ENCODE assay signal across 10 mouse cellular contexts in genomic region chr2:155242296-155242855, GRCm38 (mm10). TPM values are rescaled to one million over a fixed set of nuclear protein-coding genes. Genes with fewer than 3 reads are reported as not detected.
A peak's percentile ranks its signal among the peaks of the same experiment; 100 is the strongest.
DNase-seq lines count a peak whose midpoint lies in the region; ATAC-seq and TF ChIP-seq lines count a peak whose summit lies in the region.
"Had no signal": no experiment of that assay in that cellular context is flagged by ENCODE, and none has a peak within 500 bp of the region (broad histone marks: within the 10 kb centered on the region; RNA-seq: fewer than 3 reads in every experiment).

No protein-coding gene starts in this region.

- H3K9ac ChIP-seq in heart, embryonic 11.5 days (ENCODE audit: low read depth, low read length): no peak overlapping the region
- H3K9ac ChIP-seq in heart, embryonic 13.5 days: 0 out of 2 replicates have a peak overlapping the region, but pooled peaks have one; percentile 33

- DNase-seq in heart, adult 11 months: peak; percentile 95
- DNase-seq in adrenal gland, postnatal 14 days: peak; percentile 46
- no peak for DNase-seq in spleen, postnatal 10 days (ENCODE audit: low spot score in 2 of 2)
- DNase-seq in spleen, adult 12 weeks (ENCODE audit: low spot score): no peak
- no peak for DNase-seq in retina, embryonic 14.5 days (ENCODE audit: low spot score)

- no peak overlapping the region for H3K27ac ChIP-seq in heart, embryonic 11.5 days (ENCODE audit: low read depth, low read length)
- H3K27ac ChIP-seq in heart, embryonic 13.5 days (replicated peaks): peak overlapping the region; percentile 39
- H3K27ac ChIP-seq in olfactory bulb, adult 2 months (ENCODE audit: insufficient read depth, low read depth, low read length): peak overlapping the region; percentile 69
- H3K27ac ChIP-seq: kidney, postnatal 0 days; midbrain, embryonic 10.5 days had no signal

- TF ChIP-seq CTCF in olfactory bulb, adult 2 months (IDR thresholded peaks at IDR 0.05; ENCODE audit: insufficient read depth, low read depth, low read length): no peak

- H3K4me3 ChIP-seq in heart, embryonic 11.5 days (ENCODE audit: low read depth, low read length): no peak overlapping the region
- no peak overlapping the region for H3K4me3 ChIP-seq in heart, embryonic 13.5 days
- H3K4me3 ChIP-seq in olfactory bulb, adult 2 months (ENCODE audit: insufficient read depth, low read depth, low read length): no peak overlapping the region
- H3K4me3 ChIP-seq: midbrain, embryonic 10.5 days had no signal

- peaks cover 32% of the 10 kb centered on the region for H3K36me3 ChIP-seq in heart, embryonic 11.5 days (ENCODE audit: control insufficient read depth, insufficient read depth, low read length)
- H3K36me3 ChIP-seq in heart, embryonic 13.5 days: peaks cover 67% of the 10 kb centered on the region

- peaks cover 15% of the 10 kb centered on the region for H3K4me1 ChIP-seq in heart, embryonic 11.5 days (ENCODE audit: control insufficient read depth, insufficient read depth, low read length)
- H3K4me1 ChIP-seq in heart, embryonic 13.5 days: peaks cover 48% of the 10 kb centered on the region
- peaks cover 22% of the 10 kb centered on the region for H3K4me1 ChIP-seq in olfactory bulb, adult 2 months (ENCODE audit: control insufficient read depth, insufficient read depth, low read length)

- no peak for ATAC-seq in heart, embryonic 11.5 days (replicated peaks; ENCODE audit: insufficient number of reproducible peaks, low FRiP score, low TSS enrichment)
- ATAC-seq in heart, embryonic 13.5 days (ENCODE audit: extremely low read depth, insufficient number of reproducible peaks, low FRiP score, low TSS enrichment): no peak

- no peak overlapping the region for H3K4me2 ChIP-seq in heart, embryonic 11.5 days
- H3K4me2 ChIP-seq in heart, embryonic 13.5 days: no peak overlapping the region

- no peak for TF ChIP-seq POLR2A in olfactory bulb, adult 2 months (IDR thresholded peaks at IDR 0.05; ENCODE audit: insufficient read depth, low read depth, low read length)

- H3K27me3 ChIP-seq in heart, embryonic 11.5 days (ENCODE audit: control insufficient read depth, insufficient read depth, low read length): no peaks in the 10 kb centered on the region
- no peaks in the 10 kb centered on the region for H3K27me3 ChIP-seq in heart, embryonic 13.5 days (replicated peaks)

- no peaks in the 10 kb centered on the region for H3K9me3 ChIP-seq in heart, embryonic 11.5 days (replicated peaks; ENCODE audit: control insufficient read depth, low read length)
- H3K9me3 ChIP-seq in heart, embryonic 13.5 days: no peaks in the 10 kb centered on the region
- H3K9me3 ChIP-seq: midbrain, embryonic 10.5 days had no signal

- WGBS in heart, embryonic 11.5 days (ENCODE audit: insufficient replicate concordance): 78% methylated on average over 7 of the region's 7 CpGs
- WGBS in heart, embryonic 13.5 days: 52% methylated on average over 7 of the region's 7 CpGs
- WGBS in olfactory bulb, adult 2 months: 38% methylated on average over 7 of the region's 7 CpGs

RNA-seq across cellular contexts. Expression of gene Dynlrb1, which starts 6.0 kb away (rescaled TPM):
- 427 and 429 TPM in 2 replicates for polyA plus RNA-seq in heart, embryonic 11.5 days (2014; fragmentation: Nextera tagmentation; extraction: Ambion mirVana)
- total RNA-seq in adrenal gland, postnatal 14 days (2021): 357 and 369 TPM in 2 replicates
- 412 and 445 TPM in 2 replicates for polyA plus RNA-seq in heart, embryonic 13.5 days (2015; fragmentation: Nextera tagmentation; extraction: Ambion mirVana)
- not detected in 2 replicates for polyA plus RNA-seq in olfactory bulb, adult 2 months (2012; ENCODE audit: insufficient read depth, insufficient read length, low replicate concordance, missing spikeins)

RNA-seq across cellular contexts. Expression of gene Map1lc3a, which starts 33.7 kb away (rescaled TPM):
- polyA plus RNA-seq in heart, embryonic 11.5 days (2014; fragmentation: Nextera tagmentation; extraction: Ambion mirVana): 187 and 189 TPM in 2 replicates
- 575 and 582 TPM in 2 replicates for total RNA-seq in adrenal gland, postnatal 14 days (2021)
- polyA plus RNA-seq in heart, embryonic 13.5 days (2015; fragmentation: Nextera tagmentation; extraction: Ambion mirVana): 297 and 329 TPM in 2 replicates
- not detected in 2 replicates for polyA plus RNA-seq in olfactory bulb, adult 2 months (2012; ENCODE audit: insufficient read depth, insufficient read length, low replicate concordance, missing spikeins)

Comparison
In these comparisons a context has a peak if more than half of its experiments do, and no peak if none do; other contexts are left out.
1. DNase-seq: peak in heart, adult 11 months (single experiment) and adrenal gland, postnatal 14 days (single experiment); none in spleen, postnatal 10 days (0 of 2), spleen, adult 12 weeks (single experiment) and retina, embryonic 14.5 days (single experiment).
2. RNA of gene Map1lc3a, which starts 33.7 kb away (polyA plus RNA-seq): 297 to 329 TPM in heart, embryonic 13.5 days and 187 to 189 TPM in heart, embryonic 11.5 days; not detected in olfactory bulb, adult 2 months; every median in the first group is over 100 times any median in the second.